Mouse (Mus musculus) lung, postnatal 0 days (tissue): Measurements from ENCODE around the gene Oaf. TPM values are rescaled to one million over a fixed set of nuclear protein-coding genes. Genes with fewer than 3 reads are reported as not detected.

Source experiments
- ATAC-seq: fragments of 200-750 bp; cut with Nextera tagmentation; 2 replicates; pipeline ENCODE4 v1.8.0; 2017; ENCODE audit warnings: moderate library complexity
- DNase-seq: peaks from one replicate; pipeline ENCODE4 v3.0.0-alpha.2; 2016; ENCODE audit warnings: low spot score
- H3K27ac ChIP-seq: fragments of 300-500 bp; sonication (generic); 2 replicates; pipeline ENCODE4 v1.5.1; 2014; ENCODE audit warnings: antibody characterized with exemption, mild to moderate bottlenecking, low read length, mixed read lengths
- H3K27me3 ChIP-seq: fragments of 300-500 bp; sonication (generic); replicated peaks from 2 replicates; pipeline ENCODE4 v1.6.1; 2014; ENCODE audit warnings: low read length, mixed read lengths; ENCODE audit not compliant: insufficient read depth
- H3K36me3 ChIP-seq: fragments of 300-500 bp; sonication (generic); 2 replicates; pipeline ENCODE4 v1.6.1; 2014; ENCODE audit warnings: low read length, mixed read lengths; ENCODE audit not compliant: insufficient read depth
- H3K4me1 ChIP-seq: fragments of 300-500 bp; sonication (generic); 2 replicates; pipeline ENCODE4 v1.6.1; 2014; ENCODE audit warnings: antibody characterized with exemption, low read depth, low read length, mixed read lengths; ENCODE audit not compliant: insufficient read depth
- H3K4me2 ChIP-seq: fragments of 300-500 bp; sonication (generic); replicated peaks from 2 replicates; pipeline ENCODE4 v1.6.1; 2014; ENCODE audit warnings: low read depth, mild to moderate bottlenecking, low read length, moderate library complexity, mixed read lengths
- H3K4me3 ChIP-seq: fragments of 300-500 bp; sonication (generic); 2 replicates; pipeline ENCODE4 v1.5.1; 2014; ENCODE audit warnings: low read depth, low read length
- H3K9ac ChIP-seq: fragments of 300-500 bp; sonication (generic); replicated peaks from 2 replicates; pipeline ENCODE4 v1.6.1; 2014; ENCODE audit warnings: low read depth, mild to moderate bottlenecking
- H3K9me3 ChIP-seq: fragments of 300-500 bp; sonication (generic); 2 replicates; pipeline ENCODE4 v1.6.1; 2016; ENCODE audit warnings: low read length, mixed read lengths
- CTCF ChIP-seq: IDR thresholded peaks from 2 replicates; pipeline ENCODE4 v1.5.1; 2016; ENCODE audit warnings: antibody characterized with exemption, mild to moderate bottlenecking
- EP300 ChIP-seq: IDR thresholded peaks from 2 replicates; pipeline ENCODE4 v1.6.1; 2016; ENCODE audit warnings: antibody characterized with exemption, mild to moderate bottlenecking, control low read depth
- WGBS: fragments of 180-500 bp; shearing (Covaris S2); extraction: QIAGEN DNeasy Blood & Tissue Kit; methylation state at CpG from one replicate; pipeline ENCODE4 v1.1.7; 2014; 5-methylcytosine and 5-hydroxymethylcytosine counted together
- polyA plus RNA-seq: library from polyadenylated mRNA; unstranded; fragments of >200 nt; fragmentation: Nextera tagmentation; extraction: Ambion mirVana; gene quantifications from 2 replicates; pipeline ENCODE4 v1.2.1, GENCODE M21; 2015

The Oaf gene
- polyA plus RNA-seq, 1 experiment from 2014 or later: 14.8 TPM

DNA sequence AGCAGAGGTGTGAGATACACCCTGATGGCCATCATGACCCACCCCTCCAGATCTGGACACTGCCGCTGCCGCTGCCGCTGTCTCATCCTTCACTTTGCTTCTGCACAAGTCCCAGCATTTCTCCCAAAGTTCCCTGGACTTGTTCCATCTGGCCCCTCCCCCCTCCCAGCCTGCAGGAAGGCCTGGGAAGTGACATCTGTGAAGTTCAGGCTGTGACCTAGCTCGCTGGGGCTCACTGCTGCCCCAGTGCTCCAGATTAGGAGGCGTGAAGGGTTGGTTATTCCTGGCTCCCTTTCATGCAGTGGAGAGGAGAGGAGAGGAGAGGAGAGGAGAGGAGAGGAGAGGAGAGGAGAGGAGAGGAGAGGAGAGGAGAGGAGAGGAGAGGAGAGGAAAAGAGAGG lies 60.1 kb downstream of the Oaf start:
- no peak; the same call in 1 of the 2 replicates for ATAC-seq
- Histone ChIP-seq H3K4me3 (no peak overlapping the region), H3K36me3 (no peaks in the 10 kb centered on the region), H3K9me3 (no peaks in the 10 kb centered on the region), H3K4me2 (no peak overlapping the region), H3K4me1 (no peaks in the 10 kb centered on the region), H3K9ac (no peak overlapping the region), H3K27ac (no peak overlapping the region), H3K27me3 (no peaks in the 10 kb centered on the region)
- 43% methylated on average over 5 of the region's 5 CpGs for WGBS
- TF ChIP-seq CTCF: no peak
- TF ChIP-seq EP300: no peak
- no peak for DNase-seq

DNA sequence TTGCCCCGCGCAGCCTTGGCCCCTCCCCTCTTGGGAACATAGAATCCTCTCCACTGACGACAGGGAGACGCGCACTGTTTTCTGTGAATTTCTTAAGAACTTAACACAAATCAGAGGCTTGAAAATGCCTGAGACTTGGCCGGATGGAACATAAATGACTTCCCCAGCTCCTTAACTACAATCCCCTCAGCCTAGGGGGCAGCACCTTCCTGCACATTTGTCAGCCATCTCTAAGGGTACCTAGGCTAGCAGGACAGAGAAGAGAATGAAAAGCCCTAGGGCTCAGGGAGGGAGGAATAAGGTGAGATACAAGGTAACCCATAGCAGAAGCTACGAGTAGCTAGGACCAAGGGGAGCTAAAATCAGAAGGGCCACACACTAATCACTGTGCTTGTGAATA lies 61.5 kb downstream of the Oaf start:
- Histone ChIP-seq H3K27me3 (no peaks in the 10 kb centered on the region), H3K9ac (no peak overlapping the region), H3K9me3 (no peaks in the 10 kb centered on the region), H3K4me2 (no peak overlapping the region), H3K27ac (no peak overlapping the region), H3K4me1 (no peaks in the 10 kb centered on the region), H3K4me3 (no peak overlapping the region), H3K36me3 (no peaks in the 10 kb centered on the region)
- no peak for DNase-seq
- 64% methylated on average over 7 of the region's 7 CpGs for WGBS
- no peak for ATAC-seq
- TF ChIP-seq EP300 (no peak), CTCF (peak; percentile 32)

Other genes with a start within 250 kb of the Oaf start
- 13.9 and 17.2 TPM in 2 replicates for gene Arhgef12, start 132.7 kb downstream of the Oaf start, polyA plus RNA-seq
- 2.8 and 3.5 TPM in 2 replicates for gene Tmem136, start 123.3 kb downstream of the Oaf start, polyA plus RNA-seq
- 0.07 and 0.13 TPM in 2 replicates for gene Pou2f3, start 29.5 kb downstream of the Oaf start, polyA plus RNA-seq
- 0.87 and 1.1 TPM in 2 replicates for gene Trim29, start 70.9 kb upstream of the Oaf start, polyA plus RNA-seq